Mouse (Mus musculus): ENCODE data around the gene Nuak1.
A peak's percentile ranks its signal among the peaks of the same experiment; 100 is the strongest.
"Not testable (repeated sequence)": the region's sequence is repeated elsewhere in the genome, so short reads cannot be mapped to it uniquely, and the experiment has no call there.

Gene Nuak1

GRCm38 (mm10) chr10:84440541-84441433 is at the start of gene Nuak1:
TSS of gene Nuak1 (minus strand) at chr10:84440597.
- peak; percentile 92 to 96 for DNase-seq

DNA sequence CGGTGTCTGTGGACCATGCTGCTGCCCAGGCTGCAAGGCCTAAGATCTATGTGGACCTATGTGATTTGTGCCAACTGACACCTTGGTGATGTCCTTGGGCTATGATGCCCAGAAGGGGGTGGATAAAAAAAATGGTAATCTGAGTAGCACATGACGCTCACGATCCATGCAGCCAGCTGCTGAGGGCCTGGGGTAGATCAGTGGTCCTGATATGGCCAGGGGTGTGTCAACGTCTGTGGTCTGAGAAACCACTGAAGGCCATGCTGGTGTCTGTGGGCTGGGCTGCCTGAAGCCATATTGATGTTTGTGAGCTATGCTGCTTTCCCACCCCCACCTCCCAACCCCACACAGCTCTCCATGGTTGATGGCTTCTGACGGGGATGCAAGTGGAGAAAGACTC is 49.7 kb upstream of the Nuak1 start:
- no peak for DNase-seq

DNA sequence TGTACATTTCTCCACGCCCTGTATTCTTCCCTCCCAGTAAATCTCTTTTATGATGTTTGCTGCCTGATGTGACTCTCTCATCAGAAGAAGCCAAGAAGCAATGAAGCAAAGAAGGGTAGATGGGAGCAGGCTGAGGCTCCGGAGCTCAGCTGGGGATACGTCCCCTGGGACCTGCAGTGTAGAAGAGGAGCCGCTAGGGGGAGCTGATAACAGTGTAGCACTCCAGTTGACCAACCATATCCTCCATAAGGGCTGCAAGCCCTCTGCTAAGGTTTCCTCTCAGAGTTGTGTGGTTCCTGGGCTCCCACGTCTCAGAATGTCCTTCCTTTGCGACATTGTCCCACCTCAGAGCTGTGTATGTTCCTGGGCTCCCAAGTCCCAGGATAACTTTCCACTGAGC is 47.9 kb upstream of the Nuak1 start:
- DNase-seq: peak; percentile 55 to 74

- no peak for DNase-seq
These were observed 44.3 kb upstream of the Nuak1 start for GRCm38 (mm10) chr10:84484661-84485060.

- no peak for DNase-seq
These were observed 43.2 kb upstream of the Nuak1 start for GRCm38 (mm10) chr10:84483553-84483952.

DNA sequence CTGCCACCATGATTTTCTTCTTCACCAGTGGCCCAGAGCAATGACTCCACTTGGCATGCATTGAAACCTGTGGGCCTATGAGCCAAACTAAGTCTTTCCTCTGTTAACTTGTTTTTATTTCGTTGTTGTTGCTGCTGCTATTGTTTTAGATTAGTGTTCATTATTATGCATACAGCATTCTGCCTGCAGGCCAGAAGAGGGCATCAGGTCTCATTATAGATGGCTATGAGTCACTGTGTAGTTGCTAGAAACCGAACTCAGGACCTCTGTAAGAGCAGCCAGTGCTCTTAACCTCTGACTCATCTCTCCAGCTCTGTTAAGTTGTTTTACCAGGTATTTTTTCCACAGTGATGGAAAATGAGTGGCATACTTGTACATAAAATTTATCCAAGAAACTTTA is 42.7 kb upstream of the Nuak1 start:
- DNase-seq: no peak

GRCm38 (mm10) chr10:84482418-84482817 is 42.0 kb upstream of the Nuak1 start:
- DNase-seq: not testable (repeated sequence)

DNA sequence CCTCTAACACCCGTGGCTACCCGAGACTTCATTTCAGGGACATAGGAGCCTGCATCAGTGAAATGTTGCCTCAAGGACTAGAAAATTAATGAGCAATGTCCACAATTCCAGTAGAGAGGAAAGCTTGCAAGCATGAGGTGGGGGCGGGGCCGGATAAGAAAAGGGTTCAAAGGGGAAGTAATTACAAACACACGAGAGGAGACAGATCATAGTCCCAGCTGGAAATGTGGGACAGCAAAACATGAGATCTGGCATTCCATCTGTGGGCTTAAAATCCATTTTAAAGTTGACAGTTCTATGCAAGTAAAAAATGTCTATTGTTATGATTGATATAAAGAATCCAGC is 40.9 kb upstream of the Nuak1 start:
- peak; percentile 31 to 65 for DNase-seq

DNA sequence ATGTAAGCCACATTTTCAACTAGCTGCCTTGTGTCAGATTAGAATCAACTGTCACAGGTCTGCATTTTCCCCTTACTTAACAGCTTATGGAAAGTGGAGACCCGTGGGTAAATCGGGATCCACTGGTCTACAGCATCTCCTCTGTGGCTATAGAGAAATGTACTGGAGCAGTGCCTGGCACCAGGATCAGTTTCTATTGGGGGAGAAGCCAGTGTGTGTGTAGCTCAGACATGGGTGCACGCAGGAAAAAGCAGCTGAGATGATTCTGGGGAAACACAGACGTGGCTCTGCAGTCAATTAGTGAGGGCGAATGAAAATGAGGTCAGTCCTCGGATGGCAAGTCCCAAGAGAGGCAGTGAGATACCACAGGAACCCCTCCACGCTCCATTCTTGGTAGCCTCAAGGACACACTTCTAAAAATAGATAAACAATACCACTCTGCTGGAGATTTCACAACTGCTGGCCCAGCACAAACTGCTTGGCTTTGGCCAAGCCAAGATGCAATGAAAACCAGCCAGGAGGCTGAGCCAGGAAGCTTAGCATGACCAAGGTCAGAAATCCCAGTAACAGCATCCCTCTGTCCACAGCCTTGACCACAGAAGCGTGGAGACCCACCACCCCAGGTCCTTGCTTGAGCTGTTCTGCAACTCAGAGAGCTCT is 40.4 kb upstream of the Nuak1 start:
- peak; percentile 32 to 72 for DNase-seq

- no peak for DNase-seq
These were observed 39.7 kb upstream of the Nuak1 start for GRCm38 (mm10) chr10:84480146-84480545.

GRCm38 (mm10) chr10:84477613-84478076 is 37.2 kb upstream of the Nuak1 start:
- DNase-seq: peak in 1 of 2 experiments; percentile 44

- no peak for DNase-seq
These were observed 36.7 kb upstream of the Nuak1 start for GRCm38 (mm10) chr10:84477045-84477612.

DNA sequence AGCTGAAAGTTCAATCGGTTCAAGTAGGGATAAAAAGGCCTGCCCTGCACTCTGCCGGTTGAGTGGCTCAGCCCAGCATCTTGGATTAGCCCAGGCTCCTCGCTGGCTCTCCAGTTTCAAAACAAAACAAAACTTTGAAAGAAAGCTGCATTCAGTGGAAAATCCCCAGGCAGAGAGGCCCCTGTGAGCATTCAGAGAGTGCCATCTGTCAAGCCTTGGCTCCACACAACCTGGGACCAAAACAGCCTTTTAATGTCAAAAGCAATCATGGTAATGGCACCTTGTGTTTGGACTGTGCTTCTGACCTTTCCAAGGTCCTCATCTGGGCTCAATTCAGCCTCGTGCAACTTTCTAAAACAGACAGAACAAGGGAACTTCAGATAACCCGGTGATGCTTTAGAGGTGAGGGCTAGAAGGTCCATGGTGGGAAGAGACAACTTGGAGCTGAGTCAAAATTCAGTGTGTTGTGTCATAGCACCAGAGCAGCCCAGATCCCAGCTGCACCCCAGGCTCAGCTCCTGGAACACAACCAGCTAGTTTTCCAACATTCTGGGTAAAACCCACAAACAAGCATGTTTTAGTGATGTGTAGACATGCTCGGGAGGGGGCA is 27.3 kb upstream of the Nuak1 start:
- peak in 1 of 2 experiments; percentile 42 for DNase-seq

- no peak for DNase-seq
These were observed 25.1 kb upstream of the Nuak1 start for GRCm38 (mm10) chr10:84465511-84465910.

DNA sequence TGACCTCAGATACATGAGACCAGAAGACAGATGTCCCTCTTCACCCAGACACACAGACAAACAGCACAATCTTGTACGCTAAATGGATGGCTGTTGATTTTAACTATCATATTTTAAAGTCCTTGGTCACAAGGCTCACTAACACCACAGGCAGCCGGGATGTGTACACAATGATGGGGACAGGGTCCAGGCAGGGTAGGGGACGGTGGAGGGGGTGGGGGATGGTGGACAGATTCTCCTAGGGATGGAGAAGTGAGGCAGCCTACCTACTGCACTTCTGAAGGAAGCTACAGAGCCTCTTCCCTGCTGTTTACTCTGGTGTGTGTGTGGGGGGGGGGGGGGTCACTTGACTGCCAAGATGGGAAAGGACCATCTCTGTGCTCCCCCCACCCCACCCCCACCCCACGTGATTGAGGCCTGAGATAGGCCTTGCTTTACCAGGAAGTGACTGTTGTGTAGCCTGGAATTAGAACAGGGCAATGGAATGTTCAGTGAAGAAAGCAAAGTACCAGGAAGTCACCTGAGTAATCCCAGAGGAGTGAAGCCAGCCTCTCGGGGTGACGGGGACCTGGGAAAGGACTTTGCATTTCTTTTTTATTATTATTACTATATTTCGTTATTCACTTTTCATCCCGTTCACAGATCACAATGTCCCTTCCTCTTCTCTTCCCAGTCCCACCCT is 20.2 kb upstream of the Nuak1 start:
- no peak for DNase-seq

GRCm38 (mm10) chr10:84458094-84458493 is 17.7 kb upstream of the Nuak1 start:
- no peak for DNase-seq

DNA sequence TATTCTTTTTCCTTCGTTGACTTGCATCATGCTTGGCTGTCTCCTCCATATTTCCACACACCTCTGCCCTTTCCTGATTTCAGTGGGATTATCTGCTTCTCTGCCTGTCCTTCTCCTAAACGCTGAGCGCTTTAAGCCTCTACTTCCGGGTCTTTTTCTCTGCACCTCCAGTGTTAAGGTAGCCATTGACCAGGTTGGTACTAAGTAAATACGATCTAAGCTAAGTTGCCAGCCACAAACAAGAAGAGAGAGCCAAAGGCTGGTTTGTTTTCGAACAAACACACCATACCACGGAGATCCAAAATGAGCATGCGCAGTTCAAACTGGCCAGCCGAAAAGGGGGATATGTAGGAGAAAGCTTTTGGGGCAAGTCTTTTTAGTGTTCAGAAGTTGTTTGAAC is 17.1 kb upstream of the Nuak1 start:
- no peak for DNase-seq

GRCm38 (mm10) chr10:84456632-84457320 is 16.4 kb upstream of the Nuak1 start:
- DNase-seq: no peak

GRCm38 (mm10) chr10:84451883-84452282 is 11.5 kb upstream of the Nuak1 start:
- DNase-seq: no peak

GRCm38 (mm10) chr10:84450654-84451053 is 10.3 kb upstream of the Nuak1 start:
- DNase-seq: peak; percentile 80 to 85

GRCm38 (mm10) chr10:84449733-84450132 is 9.3 kb upstream of the Nuak1 start:
- no peak for DNase-seq

- DNase-seq: no peak
These were observed 7.0 kb upstream of the Nuak1 start for GRCm38 (mm10) chr10:84447411-84447821.
